Mouse (Mus musculus): ENCODE data around the gene Fxyd6. TPM values are rescaled to one million over a fixed set of nuclear protein-coding genes. Genes with fewer than 3 reads are reported as not detected.

The Fxyd6 gene
- polyA plus RNA-seq, 1 experiment from 2014 or later: 137 TPM

DNA sequence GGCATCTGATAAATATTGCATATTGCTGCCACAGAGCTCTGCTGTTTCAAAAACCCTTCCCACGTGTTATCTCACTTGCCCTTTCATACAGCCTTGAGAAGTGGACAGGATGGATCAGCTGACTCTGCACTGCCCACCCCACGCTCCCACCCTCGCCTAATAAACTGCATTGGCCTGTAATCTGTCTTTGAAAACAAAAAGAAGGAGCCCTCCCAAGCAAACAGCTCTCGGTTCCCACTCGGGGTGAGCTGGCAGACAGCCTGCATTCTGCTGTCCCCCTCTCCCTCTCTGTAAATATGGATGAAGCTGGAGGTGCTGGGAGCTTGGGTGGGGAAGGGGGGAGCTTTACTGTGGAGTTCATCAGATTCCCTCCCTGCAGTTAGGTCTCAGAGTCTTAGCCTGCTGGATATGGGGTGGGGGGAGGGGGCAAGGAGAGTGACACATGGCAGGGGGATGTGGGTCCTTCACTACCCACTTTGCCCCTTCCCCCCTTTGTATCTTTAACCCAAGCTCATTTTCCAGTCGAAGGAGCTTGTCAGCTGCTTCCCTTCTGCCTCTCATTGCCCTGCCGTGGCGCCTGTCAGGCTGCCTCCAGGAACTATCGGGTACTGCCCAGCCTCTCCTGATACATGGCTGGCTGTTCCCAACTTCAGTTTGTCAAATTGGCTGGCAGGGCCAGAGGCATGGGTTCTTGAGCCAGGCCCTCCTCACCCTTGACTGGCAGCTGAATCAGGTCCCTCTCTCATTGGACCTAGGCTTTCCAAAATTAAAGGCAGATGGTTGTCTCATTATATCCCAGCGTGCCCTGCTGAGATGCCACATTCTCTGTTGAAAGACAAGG lies 10.6 kb downstream of the Fxyd6 start:
- H3K36me3 ChIP-seq: peaks cover 23% of the 10 kb centered on the region

DNA sequence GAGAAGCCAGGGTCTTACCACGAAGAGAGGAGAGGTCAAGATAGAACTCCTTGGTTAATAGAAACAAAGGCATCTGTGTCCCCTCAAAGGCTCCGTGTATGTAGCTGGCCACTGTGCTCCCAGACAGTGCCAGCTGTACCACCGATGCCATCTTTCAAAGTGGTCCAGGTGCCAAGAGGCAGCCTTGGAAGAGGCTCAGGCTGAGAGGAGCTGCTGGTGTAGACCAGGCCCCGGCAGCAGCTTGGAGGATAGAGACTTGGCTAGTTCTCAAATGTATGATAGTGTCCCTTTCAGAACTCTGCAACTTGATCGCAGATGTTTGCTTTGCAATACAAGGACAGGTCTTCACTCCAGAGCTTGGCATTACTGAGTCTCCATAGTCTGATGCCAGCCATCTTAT lies 12.4 kb downstream of the Fxyd6 start:
- Histone ChIP-seq H3K36me3 (peaks cover 16% of the 10 kb centered on the region; the same call in 1 of the 2 replicates), H3K4me3 (no peak overlapping the region), H3K9me3 (no peaks in the 10 kb centered on the region), H3K27me3 (no peaks in the 10 kb centered on the region), H3K27ac (no peak overlapping the region), H3K4me1 (peaks cover 5% of the 10 kb centered on the region; the same call in 1 of the 2 replicates), H3K9ac (no peak overlapping the region), H3K4me2 (replicated peaks) (no peak overlapping the region)
- WGBS: 85% methylated on average over 5 of the region's 5 CpGs
- ATAC-seq (ENCODE audit: low FRiP score, low read depth): no peak

More for the DNA sequence above, 10.6 kb downstream of the Fxyd6 start:
- no peak for ATAC-seq (ENCODE audit: low FRiP score, low read depth)
- H3K27me3 ChIP-seq: no peaks in the 10 kb centered on the region
- H3K9me3 ChIP-seq: no peaks in the 10 kb centered on the region
- H3K4me1 ChIP-seq: peaks cover 12% of the 10 kb centered on the region; the same call in 1 of the 2 replicates
- H3K4me3 ChIP-seq: no peak overlapping the region
- H3K4me2 ChIP-seq (replicated peaks): no peak overlapping the region
- H3K27ac ChIP-seq: no peak overlapping the region
- WGBS: 66% methylated on average over 10 of the region's 10 CpGs
- H3K9ac ChIP-seq: no peak overlapping the region

GRCm38 (mm10) chr9:45382834-45383233 lies 12.8 kb downstream of the Fxyd6 start:
- Histone ChIP-seq H3K9ac (no peak overlapping the region), H3K4me3 (no peak overlapping the region), H3K9me3 (no peaks in the 10 kb centered on the region), H3K4me2 (replicated peaks) (no peak overlapping the region), H3K27me3 (no peaks in the 10 kb centered on the region), H3K27ac (no peak overlapping the region), H3K36me3 (peaks cover 13% of the 10 kb centered on the region; the same call in 1 of the 2 replicates), H3K4me1 (peaks cover 5% of the 10 kb centered on the region; the same call in 1 of the 2 replicates)
- no peak for ATAC-seq (ENCODE audit: low FRiP score, low read depth)
- 83% methylated on average over 5 of the region's 5 CpGs for WGBS

- Histone ChIP-seq H3K27ac (no peak overlapping the region), H3K9me3 (no peaks in the 10 kb centered on the region), H3K9ac (no peak overlapping the region), H3K36me3 (peaks cover 12% of the 10 kb centered on the region; the same call in 1 of the 2 replicates), H3K4me1 (peaks cover 5% of the 10 kb centered on the region; the same call in 1 of the 2 replicates), H3K4me2 (replicated peaks) (no peak overlapping the region), H3K4me3 (no peak overlapping the region), H3K27me3 (no peaks in the 10 kb centered on the region)
- WGBS: 95% methylated on average over 6 of the region's 6 CpGs
- no peak for ATAC-seq (ENCODE audit: low FRiP score, low read depth)
Measured at GRCm38 (mm10) chr9:45383883-45384282, 13.9 kb downstream of the Fxyd6 start.

GRCm38 (mm10) chr9:45386698-45387097 lies 16.7 kb downstream of the Fxyd6 start:
- Histone ChIP-seq H3K4me1 (no peaks in the 10 kb centered on the region), H3K4me2 (replicated peaks) (no peak overlapping the region), H3K4me3 (no peak overlapping the region), H3K9me3 (no peaks in the 10 kb centered on the region), H3K9ac (no peak overlapping the region), H3K36me3 (peaks cover 14% of the 10 kb centered on the region), H3K27me3 (no peaks in the 10 kb centered on the region), H3K27ac (no peak overlapping the region)
- 81% methylated on average over 5 of the region's 5 CpGs for WGBS
- ATAC-seq (ENCODE audit: low FRiP score, low read depth): no peak

- Histone ChIP-seq H3K4me1 (no peaks in the 10 kb centered on the region), H3K9me3 (no peaks in the 10 kb centered on the region), H3K4me2 (replicated peaks) (no peak overlapping the region), H3K4me3 (no peak overlapping the region), H3K9ac (no peak overlapping the region), H3K36me3 (peaks cover 28% of the 10 kb centered on the region), H3K27ac (no peak overlapping the region), H3K27me3 (no peaks in the 10 kb centered on the region)
- no peak for ATAC-seq (ENCODE audit: low FRiP score, low read depth)
- 47% methylated on average over 12 of the region's 12 CpGs for WGBS
Measured at GRCm38 (mm10) chr9:45388385-45388994, 18.5 kb downstream of the Fxyd6 start.

GRCm38 (mm10) chr9:45389596-45389995 lies 19.6 kb downstream of the Fxyd6 start:
- ATAC-seq (ENCODE audit: low FRiP score, low read depth): no peak
- no peak overlapping the region for H3K27ac ChIP-seq
- peaks cover 34% of the 10 kb centered on the region for H3K36me3 ChIP-seq
- no peak overlapping the region for H3K4me2 ChIP-seq (replicated peaks)
- WGBS: 87% methylated on average over 8 of the region's 8 CpGs
- H3K27me3 ChIP-seq: no peaks in the 10 kb centered on the region
- H3K4me1 ChIP-seq: no peaks in the 10 kb centered on the region
- H3K4me3 ChIP-seq: no peak overlapping the region
- H3K9ac ChIP-seq: no peak overlapping the region
- no peaks in the 10 kb centered on the region for H3K9me3 ChIP-seq

DNA sequence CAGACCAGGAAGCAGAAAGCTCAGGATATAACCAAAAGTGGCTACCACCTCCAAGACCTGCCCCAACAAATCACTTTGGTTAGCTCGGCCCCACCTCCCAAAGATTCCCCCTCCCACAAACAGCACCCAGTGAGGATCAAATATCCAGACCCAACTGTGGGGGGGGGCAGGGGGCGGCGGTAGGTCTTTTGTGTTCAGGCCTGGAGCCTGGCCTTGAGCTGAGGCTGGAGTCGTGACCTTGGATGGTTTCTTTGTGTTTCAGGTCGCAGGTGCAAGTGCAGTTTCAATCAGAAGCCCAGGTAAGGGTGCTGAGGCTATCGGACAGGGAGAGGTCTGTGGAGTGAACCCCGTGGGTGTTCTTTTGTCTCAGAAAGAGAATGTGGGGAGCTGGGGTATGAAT lies 21.3 kb downstream of the Fxyd6 start:
- no peak overlapping the region for H3K4me2 ChIP-seq (replicated peaks)
- no peak overlapping the region for H3K9ac ChIP-seq

GRCm38 (mm10) chr9:45395218-45395617 lies 25.2 kb downstream of the Fxyd6 start:
- Histone ChIP-seq H3K27ac (no peak overlapping the region), H3K4me3 (no peak overlapping the region), H3K4me2 (replicated peaks) (no peak overlapping the region), H3K36me3 (peaks cover 50% of the 10 kb centered on the region), H3K9me3 (no peaks in the 10 kb centered on the region), H3K4me1 (no peaks in the 10 kb centered on the region), H3K9ac (no peak overlapping the region), H3K27me3 (no peaks in the 10 kb centered on the region)
- no peak for ATAC-seq (ENCODE audit: low FRiP score, low read depth)
- 94% methylated on average over 6 of the region's 6 CpGs for WGBS

More for the DNA sequence above, 21.3 kb downstream of the Fxyd6 start:
- H3K4me3 ChIP-seq: no peak overlapping the region
- ATAC-seq (ENCODE audit: low FRiP score, low read depth): no peak
- 72% methylated on average over 7 of the region's 7 CpGs for WGBS
- peaks cover 48% of the 10 kb centered on the region for H3K36me3 ChIP-seq
- H3K27ac ChIP-seq: no peak overlapping the region
- no peaks in the 10 kb centered on the region for H3K9me3 ChIP-seq
- H3K27me3 ChIP-seq: no peaks in the 10 kb centered on the region
- no peaks in the 10 kb centered on the region for H3K4me1 ChIP-seq

- WGBS: 68% methylated on average over 3 of the region's 3 CpGs
Measured at GRCm38 (mm10) chr9:45395796-45396195, 25.8 kb downstream of the Fxyd6 start.

GRCm38 (mm10) chr9:45398336-45398735 lies 28.4 kb downstream of the Fxyd6 start:
- Histone ChIP-seq H3K4me3 (no peak overlapping the region), H3K27ac (no peak overlapping the region), H3K27me3 (0 out of 2 replicates have a peak, but pooled peaks cover 6% of the 10 kb centered on the region), H3K4me2 (replicated peaks) (no peak overlapping the region), H3K36me3 (peaks cover 28% of the 10 kb centered on the region), H3K4me1 (0 out of 2 replicates have a peak, but pooled peaks cover 2% of the 10 kb centered on the region), H3K9me3 (no peaks in the 10 kb centered on the region), H3K9ac (no peak overlapping the region)
- 36% methylated on average over 1 of the region's 1 CpGs for WGBS
- ATAC-seq (ENCODE audit: low FRiP score, low read depth): no peak

More at GRCm38 (mm10) chr9:45395796-45396195, 25.8 kb downstream of the Fxyd6 start:
- Histone ChIP-seq H3K36me3 (peaks cover 47% of the 10 kb centered on the region), H3K27me3 (no peaks in the 10 kb centered on the region), H3K4me3 (no peak overlapping the region), H3K27ac (no peak overlapping the region), H3K4me1 (no peaks in the 10 kb centered on the region), H3K9ac (no peak overlapping the region), H3K9me3 (no peaks in the 10 kb centered on the region), H3K4me2 (replicated peaks) (no peak overlapping the region)
- no peak for ATAC-seq (ENCODE audit: low FRiP score, low read depth)

GRCm38 (mm10) chr9:45399434-45399833 lies 29.4 kb downstream of the Fxyd6 start, which contains the start of gene Fxyd2:
Gene Fxyd2 (plus strand): TSS chr9:45399669.
- Histone ChIP-seq H3K4me1 (0 out of 2 replicates have a peak, but pooled peaks cover 2% of the 10 kb centered on the region), H3K27ac (no peak within 1 kb of the TSS), H3K9ac (no peak within 1 kb of the TSS), H3K4me3 (no peak within 1 kb of the TSS), H3K9me3 (no peaks in the 10 kb centered on the region), H3K27me3 (peaks cover 16% of the 10 kb centered on the region; the same call in 1 of the 2 replicates), H3K36me3 (peaks cover 17% of the 10 kb centered on the region), H3K4me2 (replicated peaks) (no peak within 1 kb of the TSS)
- no peak for ATAC-seq (ENCODE audit: low FRiP score, low read depth)
- WGBS: 72% methylated on average over 4 of the region's 4 CpGs

Measured in limb, embryonic 13.5 days (tissue).